Mouse (Mus musculus): ENCODE data around the gene Scnn1b. TPM values are rescaled to one million over a fixed set of nuclear protein-coding genes. Genes with fewer than 3 reads are reported as not detected.

Gene Scnn1b
- total RNA-seq, 1 experiment from 2014 or later: not detected

- DNase-seq: no peak
Observed at GRCm38 (mm10) chr7:121966169-121966568, 101.3 kb downstream of the Scnn1b start.

Other genes with a start within 250 kb of the Scnn1b start
- 15.4 and 18.8 TPM in 2 replicates for gene Usp31, start 157.8 kb upstream of the Scnn1b start, total RNA-seq (2021)
- gene Scnn1g, start 130.6 kb upstream of the Scnn1b start, total RNA-seq (2021): 0.09 TPM in 1 of 2 replicates, not detected in the other
- gene Cog7, start 116.7 kb downstream of the Scnn1b start, total RNA-seq (2021): 23.1 and 31.7 TPM in 2 replicates
- 16.6 and 17.6 TPM in 2 replicates for gene Gga2, start 156.2 kb downstream of the Scnn1b start, total RNA-seq (2021)
- gene Ubfd1, start 202.1 kb downstream of the Scnn1b start, total RNA-seq (2021): 53.2 and 56.1 TPM in 2 replicates
- gene Ears2, start 202.2 kb downstream of the Scnn1b start, total RNA-seq (2021): 18.5 and 19.7 TPM in 2 replicates
- gene Ndufab1, start 236.8 kb downstream of the Scnn1b start, total RNA-seq (2021): 407 and 491 TPM in 2 replicates

Measured in adrenal gland, postnatal 25 days (tissue).